Mouse (Mus musculus) MEL (cell line): Measurements from ENCODE around the gene Shisal2b. TPM values are rescaled to one million over a fixed set of nuclear protein-coding genes. Genes with fewer than 3 reads are reported as not detected.

Source experiments
- DNase-seq: peaks from one replicate; pipeline ENCODE4 v3.0.0; 2011; ENCODE audit warnings: low read depth, low spot score
- H3K27ac ChIP-seq: 2 replicates; pipeline ENCODE4 v1.5.1; 2012; ENCODE audit warnings: low read depth, mild to moderate bottlenecking, control low read depth, low read length, moderate library complexity; ENCODE audit not compliant: control insufficient read depth
- H3K27me3 ChIP-seq, 2 experiments: fragments of 150-350 bp in 1 of 2; sonication (generic) in 1 of 2; 2 replicates each; pipeline ENCODE4 v1.6.1; 2012; ENCODE audit warnings: low read length in 2 of 2, mild to moderate bottlenecking in 2 of 2, improper control_type of control experiment in 1 of 2, moderate library complexity in 1 of 2; ENCODE audit not compliant: insufficient read depth in 2 of 2, control insufficient read depth in 1 of 2
- H3K36me3 ChIP-seq, 2 experiments: 2 replicates each; pipeline ENCODE4 v1.6.1; 2012 to 2014; ENCODE audit warnings: low read length in 2 of 2, improper control_type of control experiment in 1 of 2, inconsistent platforms in 1 of 2, mild to moderate bottlenecking in 1 of 2; ENCODE audit not compliant: insufficient read depth in 2 of 2, control insufficient read depth in 1 of 2
- H3K4me1 ChIP-seq, 2 experiments: fragments of 150-350 bp in 1 of 2; sonication (generic) in 1 of 2; 2 replicates each; pipeline ENCODE4 v1.6.1; 2012; ENCODE audit warnings: low read length in 2 of 2, improper control_type of control experiment in 1 of 2, mild to moderate bottlenecking in 1 of 2; ENCODE audit not compliant: insufficient read depth in 2 of 2, control insufficient read depth in 1 of 2
- H3K4me3 ChIP-seq, 2 experiments: fragments of 150-350 bp in 1 of 2; sonication (generic) in 1 of 2; 2 replicates each; pipeline ENCODE4 v1.5.1; 2012; ENCODE audit warnings: low read depth in 2 of 2, low read length in 2 of 2, mild to moderate bottlenecking in 2 of 2, moderate library complexity in 2 of 2, control low read depth in 1 of 2, improper control_type of control experiment in 1 of 2; ENCODE audit not compliant: control insufficient read depth in 1 of 2, insufficient read depth in 1 of 2
- H3K79me2 ChIP-seq: 2 replicates; pipeline ENCODE4 v1.6.1; 2012; ENCODE audit warnings: mild to moderate bottlenecking, low read length, moderate library complexity; ENCODE audit not compliant: control insufficient read depth, poor library complexity, insufficient read depth
- H3K9ac ChIP-seq: 2 replicates; pipeline ENCODE4 v1.6.1; 2012; ENCODE audit warnings: low read depth, mild to moderate bottlenecking, control low read depth, low read length, moderate library complexity; ENCODE audit not compliant: control insufficient read depth, poor library complexity, severe bottlenecking
- H3K9me3 ChIP-seq: fragments of 150-350 bp; sonication (generic); replicated peaks from 2 replicates; pipeline ENCODE4 v1.6.1; 2012; ENCODE audit warnings: mild to moderate bottlenecking, low read length, improper control_type of control experiment, moderate library complexity; ENCODE audit not compliant: insufficient read depth
- CHD1 ChIP-seq: IDR thresholded peaks from 2 replicates; pipeline ENCODE4 v1.6.1; 2012; ENCODE audit warnings: low read depth, mild to moderate bottlenecking, inconsistent platforms, low read length, improper control_type of control experiment
- CHD2 ChIP-seq: IDR thresholded peaks from 2 replicates; pipeline ENCODE4 v1.6.1; 2011; ENCODE audit warnings: low read length, improper control_type of control experiment
- CTCF ChIP-seq, 3 experiments: IDR thresholded peaks in 2 of 3; conservative IDR thresholded peaks in 1 of 3; 2 replicates each; pipeline ENCODE4 v1.5.1; 2011 to 2012; ENCODE audit warnings: low read length in 3 of 3, low read depth in 2 of 3, mild to moderate bottlenecking in 2 of 3, improper control_type of control experiment in 1 of 3, inconsistent platforms in 1 of 3, mixed read lengths in 1 of 3, moderate library complexity in 1 of 3; ENCODE audit not compliant: control insufficient read depth in 1 of 3, insufficient read depth in 1 of 3, poor library complexity in 1 of 3, severe bottlenecking in 1 of 3
- GABPA ChIP-seq: IDR thresholded peaks from 2 replicates; pipeline ENCODE4 v1.6.1; 2012; ENCODE audit warnings: low read depth, mild to moderate bottlenecking, inconsistent platforms, low read length, improper control_type of control experiment, moderate library complexity
- HCFC1 ChIP-seq: IDR thresholded peaks from 2 replicates; pipeline ENCODE4 v1.6.1; 2012; ENCODE audit warnings: low read depth, mild to moderate bottlenecking, inconsistent platforms, low read length, improper control_type of control experiment, moderate library complexity
- JUND ChIP-seq: IDR thresholded peaks from 2 replicates; pipeline ENCODE4 v1.6.1; 2011; ENCODE audit warnings: low read depth, mild to moderate bottlenecking, improper control_type of control experiment, low read length
- MAFK ChIP-seq: IDR thresholded peaks from 2 replicates; pipeline ENCODE4 v1.6.1; 2011; ENCODE audit warnings: low read depth, mild to moderate bottlenecking, low read length, improper control_type of control experiment, borderline replicate concordance
- MEF2A ChIP-seq: IDR thresholded peaks from 2 replicates; pipeline ENCODE4 v1.6.1; 2014; ENCODE audit warnings: low read depth, mild to moderate bottlenecking, inconsistent platforms, low read length, improper control_type of control experiment; ENCODE audit not compliant: poor library complexity, insufficient replicate concordance, severe bottlenecking; ENCODE audit errors: extremely low read depth
- MYC ChIP-seq: IDR thresholded peaks from 2 replicates; pipeline ENCODE4 v1.6.1; 2011; ENCODE audit warnings: low read depth, mild to moderate bottlenecking, low read length, improper control_type of control experiment, moderate library complexity
- RAD21 ChIP-seq: IDR thresholded peaks from 2 replicates; pipeline ENCODE4 v1.6.1; 2011; ENCODE audit warnings: mild to moderate bottlenecking, low read depth, low read length, improper control_type of control experiment
- RCOR1 ChIP-seq: IDR thresholded peaks from 2 replicates; pipeline ENCODE4 v1.6.1; 2012; ENCODE audit warnings: low read depth, mild to moderate bottlenecking, inconsistent platforms, low read length, improper control_type of control experiment
- SIN3A ChIP-seq: IDR thresholded peaks from 2 replicates; pipeline ENCODE4 v1.6.1; 2012; ENCODE audit warnings: low read length, improper control_type of control experiment, inconsistent platforms
- SMC3 ChIP-seq: IDR thresholded peaks from 2 replicates; pipeline ENCODE4 v1.6.1; 2011; ENCODE audit warnings: low read depth, low read length, improper control_type of control experiment
- USF2 ChIP-seq, 2 experiments: IDR thresholded peaks; 2 replicates each; pipeline ENCODE4 v1.6.1; 2011 to 2012; ENCODE audit warnings: improper control_type of control experiment in 2 of 2, low read length in 2 of 2, borderline replicate concordance in 1 of 2, inconsistent platforms in 1 of 2, low read depth in 1 of 2, mild to moderate bottlenecking in 1 of 2; ENCODE audit not compliant: insufficient read depth in 1 of 2
- ZC3H11A ChIP-seq: IDR thresholded peaks from 2 replicates; pipeline ENCODE4 v1.6.1; 2012; ENCODE audit warnings: low read depth, mild to moderate bottlenecking, inconsistent platforms, low read length, improper control_type of control experiment
- polyA plus RNA-seq, 2 experiments: library from polyadenylated mRNA; stranded (reverse) in 1 of 2; unstranded in 1 of 2; fragments of >175 nt in 1 of 2; fragments of >200 nt in 1 of 2; gene quantifications; 2 replicates each; pipeline versions ENCODE4 v1.2.1 to v1.2.4; 2012; ENCODE audit warnings: low replicate concordance in 2 of 2, low read depth in 1 of 2; ENCODE audit not compliant: insufficient read length in 2 of 2, insufficient read depth in 1 of 2, missing spikeins in 1 of 2
- total RNA-seq: library from RNA; depleted of rRNA; stranded (reverse); fragments of 300-350 nt; gene quantifications from 2 replicates; pipeline ENCODE4 v1.2.3, GENCODE M21; 2012

The Shisal2b gene
- total and polyA plus RNA-seq, 3 experiments: not detected

GRCm38 (mm10) chr13:104805681-104806080 lies 58.0 kb downstream of the Shisal2b start:
- H3K4me1 ChIP-seq: no peaks in the 10 kb centered on the region
- TF ChIP-seq SMC3 (peak; percentile 89), RAD21 (peak; percentile 76), CTCF (IDR thresholded peaks at IDR 0.05 in 2 of 3, conservative IDR thresholded peaks at IDR 0.05 in 1 of 3; ENCODE audit: control insufficient read depth in 1 of 3, insufficient read depth in 1 of 3, low read depth in 2 of 3, low read length in 3 of 3, poor library complexity in 1 of 3, severe bottlenecking in 1 of 3) (peak in 2 of 3 experiments; percentile 41 to 78; a peak in 4 of 6 replicates), RCOR1 (no peak), ZC3H11A (peak; percentile 66)
- TF ChIP-seq, all 39 proteins: peak for 4
- Histone ChIP-seq H3K9me3 (no peaks in the 10 kb centered on the region), H3K79me2 (no peaks in the 10 kb centered on the region), H3K36me3 (peaks cover 0 to 5% of the 10 kb centered on the region in 2 experiments; a peak in 2 of 4 replicates), H3K9ac (no peak overlapping the region), H3K27ac (no peak overlapping the region), H3K4me3 (no peak overlapping the region), H3K27me3 (no peaks in the 10 kb centered on the region)
- peak; percentile 69 for DNase-seq

GRCm38 (mm10) chr13:104799566-104800182 lies 64.0 kb downstream of the Shisal2b start:
- no peaks in the 10 kb centered on the region for H3K9me3 ChIP-seq
- DNase-seq: no peak
- no peak overlapping the region for H3K9ac ChIP-seq
- no peak for TF ChIP-seq HCFC1
- TF ChIP-seq CHD2: no peak
- no peak for TF ChIP-seq GABPA
- TF ChIP-seq SIN3A: no peak
- TF ChIP-seq MAFK: no peak
- TF ChIP-seq CHD1: no peak
- no peak for TF ChIP-seq JUND
- TF ChIP-seq MYC: no peak
- TF ChIP-seq USF2 (IDR thresholded peaks at IDR 0.05; ENCODE audit: borderline replicate concordance in 1 of 2, insufficient read depth in 1 of 2, low read depth in 1 of 2, low read length in 2 of 2): no peak
- TF ChIP-seq RAD21: no peak
- no peak for TF ChIP-seq MEF2A
- TF ChIP-seq, all 39 proteins: peak for 0
- H3K4me1 ChIP-seq: no peaks in the 10 kb centered on the region
- no peaks in the 10 kb centered on the region for H3K27me3 ChIP-seq
- H3K36me3 ChIP-seq: peaks cover 0 to 3% of the 10 kb centered on the region in 2 experiments; a peak in 2 of 4 replicates
- H3K27ac ChIP-seq: no peak overlapping the region
- no peaks in the 10 kb centered on the region for H3K79me2 ChIP-seq
- no peak overlapping the region for H3K4me3 ChIP-seq
